Mouse (Mus musculus): ENCODE measurements around the gene Defb29.

The Defb29 gene

GRCm38 (mm10) chr2:152500863-152501229 lies 39.1 kb downstream of the Defb29 start:
- DNase-seq (ENCODE audit: low spot score) = no peak

- no peak for DNase-seq (ENCODE audit: low spot score)
Observed at GRCm38 (mm10) chr2:152500204-152500862, 39.6 kb downstream of the Defb29 start.

- DNase-seq (ENCODE audit: low spot score) = no peak
Observed at GRCm38 (mm10) chr2:152498020-152498419, 41.9 kb downstream of the Defb29 start.

GRCm38 (mm10) chr2:152493151-152493550 lies 46.7 kb downstream of the Defb29 start:
- no peak for DNase-seq (ENCODE audit: low spot score)

GRCm38 (mm10) chr2:152490038-152490437 lies 49.9 kb downstream of the Defb29 start, which contains the start of gene Defb22:
Gene Defb22, minus strand, starts transcription at chr2:152490138.
- no peak for DNase-seq (ENCODE audit: low spot score)

All from urinary bladder, postnatal 14 days (tissue).